Mouse (Mus musculus): ENCODE measurements at regions not wholly inside any gene's neighbourhood (a gene's known extent, or its start where the extent isn't known, plus 50 kb on each side); places are given as distances from the start of the nearest gene placed in this dataset.

GRCm38 (mm10) chr3:40070137-40070667, 460.9 kb upstream of the Intu start:
- TF ChIP-seq CTCF (IDR thresholded peaks at IDR 0.05; ENCODE audit: extremely low read depth, insufficient read depth, low read length), result no peak
- TF ChIP-seq POLR2A (IDR thresholded peaks at IDR 0.05; ENCODE audit: extremely low read depth, insufficient read depth, low read length), result no peak

Measured in cortical plate, adult 2 months (tissue).